Mouse (Mus musculus) heart, embryonic 16.5 days (tissue): ENCODE measurements around the gene Aven. TPM values are rescaled to one million over a fixed set of nuclear protein-coding genes. Genes with fewer than 3 reads are reported as not detected.

Source experiments
- ATAC-seq: fragments of 200-750 bp; cut with Nextera tagmentation; replicated peaks from 2 replicates; pipeline ENCODE4 v1.8.0; 2017; ENCODE audit warnings: moderate number of reproducible peaks; ENCODE audit not compliant: insufficient read depth, low FRiP score; ENCODE audit errors: extremely low read depth
- H3K27ac ChIP-seq: fragments of 300-500 bp; sonication (generic); 2 replicates; pipeline ENCODE4 v1.5.1; 2014; ENCODE audit warnings: mild to moderate bottlenecking, low read length, control low read depth, moderate library complexity
- H3K27me3 ChIP-seq: fragments of 300-500 bp; sonication (generic); 2 replicates; pipeline ENCODE4 v1.6.1; 2014; ENCODE audit warnings: low read length, mixed read lengths; ENCODE audit not compliant: control insufficient read depth, insufficient read depth
- H3K36me3 ChIP-seq: fragments of 300-500 bp; sonication (generic); 2 replicates; pipeline ENCODE4 v1.6.1; 2014; ENCODE audit not compliant: control insufficient read depth, insufficient read depth
- H3K4me1 ChIP-seq: fragments of 300-500 bp; sonication (generic); 2 replicates; pipeline ENCODE4 v1.6.1; 2014; ENCODE audit warnings: low read length, mixed read lengths; ENCODE audit not compliant: control insufficient read depth, insufficient read depth
- H3K4me2 ChIP-seq: fragments of 300-500 bp; sonication (generic); 2 replicates; pipeline ENCODE4 v1.6.1; 2014; ENCODE audit warnings: low read depth, mild to moderate bottlenecking, control low read depth, low read length
- H3K4me3 ChIP-seq: fragments of 300-500 bp; sonication (generic); 2 replicates; pipeline ENCODE4 v1.5.1; 2014; ENCODE audit warnings: mild to moderate bottlenecking, control low read depth, low read length
- H3K9ac ChIP-seq: fragments of 300-500 bp; sonication (generic); 2 replicates; pipeline ENCODE4 v1.6.1; 2014; ENCODE audit warnings: low read length, control low read depth
- H3K9me3 ChIP-seq: fragments of 300-500 bp; sonication (generic); replicated peaks from 2 replicates; pipeline ENCODE4 v1.6.1; 2016; ENCODE audit warnings: low read length; ENCODE audit not compliant: control insufficient read depth
- WGBS: fragments of 180-500 bp; shearing (Covaris S2); extraction: QIAGEN DNeasy Blood & Tissue Kit; methylation state at CpG from one replicate; pipeline ENCODE4 v1.1.7; 2014; 5-methylcytosine and 5-hydroxymethylcytosine counted together
- polyA plus RNA-seq: library from polyadenylated mRNA; unstranded; fragments of >200 nt; fragmentation: Nextera tagmentation; extraction: Ambion mirVana; gene quantifications from 2 replicates; pipeline ENCODE4 v1.2.1, GENCODE M21; 2015

Aven gene
- polyA plus RNA-seq, 1 experiment from 2014 or later, result 4.0 TPM

DNA sequence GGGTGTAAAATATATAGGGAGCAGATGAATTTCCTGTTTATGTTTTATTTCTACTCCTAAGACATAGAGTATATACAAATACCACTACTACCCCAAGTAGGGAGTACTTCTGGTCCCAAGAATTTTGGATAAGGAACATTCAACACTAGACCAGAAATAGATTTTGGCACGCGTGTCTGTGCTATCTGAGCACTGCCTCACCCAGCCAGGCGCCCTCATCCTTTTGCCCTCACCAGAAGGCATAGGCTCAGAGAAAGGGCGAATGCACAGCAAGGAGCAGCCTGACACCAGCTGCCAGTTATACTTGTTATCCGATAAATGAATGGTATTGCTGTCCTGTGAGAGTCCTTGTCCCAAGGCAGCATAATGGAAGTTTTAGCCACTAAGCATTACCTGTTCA is 144.4 kb downstream of the Aven start:
- ATAC-seq, result peak; percentile 90
- no peaks in the 10 kb centered on the region for H3K9me3 ChIP-seq
- peaks cover 17% of the 10 kb centered on the region for H3K4me1 ChIP-seq
- H3K27me3 ChIP-seq, result no peaks in the 10 kb centered on the region
- no peaks in the 10 kb centered on the region for H3K36me3 ChIP-seq
- no peak overlapping the region for H3K4me2 ChIP-seq
- WGBS, result 41% methylated on average over 5 of the region's 5 CpGs
- H3K4me3 ChIP-seq, result no peak overlapping the region
- H3K9ac ChIP-seq, result no peak overlapping the region
- peak overlapping the region; percentile 72 for H3K27ac ChIP-seq

DNA sequence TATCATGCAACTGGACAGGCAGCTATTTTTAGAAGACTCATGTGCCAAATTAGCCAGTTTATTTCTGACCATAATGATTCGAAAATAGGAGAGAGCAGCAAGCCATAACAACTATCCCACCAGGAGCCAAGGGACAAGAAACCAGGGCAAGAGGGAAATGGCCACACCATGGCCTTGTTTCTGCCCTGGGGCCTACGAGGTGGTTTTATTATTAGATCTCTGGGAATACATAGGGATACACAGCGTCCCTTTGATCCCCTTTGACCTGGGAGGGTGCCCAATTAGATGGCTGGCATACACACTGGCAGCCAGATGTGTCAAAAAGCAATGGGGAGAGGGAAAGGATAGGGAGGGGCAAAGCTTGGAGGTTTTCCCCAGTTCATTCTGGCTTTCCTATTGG is 161.1 kb downstream of the Aven start:
- Histone ChIP-seq H3K9me3 (no peaks in the 10 kb centered on the region), H3K27ac (no peak overlapping the region), H3K36me3 (no peaks in the 10 kb centered on the region), H3K4me3 (no peak overlapping the region), H3K9ac (no peak overlapping the region), H3K4me2 (no peak overlapping the region), H3K27me3 (no peaks in the 10 kb centered on the region), H3K4me1 (peaks cover 5% of the 10 kb centered on the region)
- 60% methylated on average over 3 of the region's 3 CpGs for WGBS
- ATAC-seq, result no peak

DNA sequence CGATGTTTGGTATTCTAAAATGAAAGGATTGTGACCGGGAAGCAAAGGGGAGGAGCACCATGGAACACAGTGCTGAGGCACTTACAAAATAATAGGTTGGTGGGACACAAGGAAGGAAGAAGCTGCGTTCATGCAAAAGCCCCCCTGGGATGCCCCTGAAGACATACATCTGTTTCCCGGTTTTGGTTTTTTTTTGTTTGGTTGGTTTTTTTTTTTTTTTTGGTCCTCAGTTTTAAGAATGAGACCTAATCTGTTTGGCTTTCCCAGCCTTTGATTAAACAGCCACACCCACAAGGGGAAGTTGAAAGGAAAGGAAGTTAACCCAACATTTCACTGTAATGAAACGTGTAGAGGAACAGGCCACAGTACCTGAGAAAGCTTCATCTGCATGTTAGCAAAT is 163.4 kb downstream of the Aven start:
- Histone ChIP-seq H3K4me1 (no peaks in the 10 kb centered on the region; the same call in 1 of the 2 replicates), H3K36me3 (no peaks in the 10 kb centered on the region), H3K27me3 (no peaks in the 10 kb centered on the region), H3K9me3 (no peaks in the 10 kb centered on the region), H3K4me2 (no peak overlapping the region), H3K9ac (no peak overlapping the region), H3K27ac (no peak overlapping the region), H3K4me3 (no peak overlapping the region)
- 50% methylated on average over 5 of the region's 5 CpGs for WGBS
- ATAC-seq, result no peak

DNA sequence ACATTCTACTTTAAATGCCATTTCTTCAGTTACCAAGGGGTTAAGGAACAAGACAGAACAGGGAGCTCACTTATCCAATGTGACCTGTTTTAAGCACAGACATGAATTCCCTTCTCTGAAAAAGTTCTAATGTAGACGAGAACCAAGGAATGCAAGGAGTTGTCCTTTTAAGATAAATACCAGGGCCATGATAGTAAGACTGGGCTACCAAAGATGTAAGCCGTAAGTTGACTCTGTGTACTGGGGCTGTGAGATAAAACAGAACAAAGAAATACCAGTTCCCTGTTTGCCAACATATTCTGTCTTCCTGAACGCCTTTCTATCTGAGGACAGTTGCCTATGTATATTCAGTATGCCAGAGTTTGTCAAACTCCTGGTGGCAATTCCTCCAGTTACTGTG is 176.7 kb downstream of the Aven start:
- Histone ChIP-seq H3K27ac (no peak overlapping the region), H3K4me1 (no peaks in the 10 kb centered on the region), H3K4me3 (no peak overlapping the region), H3K4me2 (no peak overlapping the region), H3K9me3 (no peaks in the 10 kb centered on the region), H3K27me3 (no peaks in the 10 kb centered on the region), H3K36me3 (no peaks in the 10 kb centered on the region), H3K9ac (no peak overlapping the region)
- WGBS, result 55% methylated on average over 3 of the region's 3 CpGs
- ATAC-seq, result no peak

DNA sequence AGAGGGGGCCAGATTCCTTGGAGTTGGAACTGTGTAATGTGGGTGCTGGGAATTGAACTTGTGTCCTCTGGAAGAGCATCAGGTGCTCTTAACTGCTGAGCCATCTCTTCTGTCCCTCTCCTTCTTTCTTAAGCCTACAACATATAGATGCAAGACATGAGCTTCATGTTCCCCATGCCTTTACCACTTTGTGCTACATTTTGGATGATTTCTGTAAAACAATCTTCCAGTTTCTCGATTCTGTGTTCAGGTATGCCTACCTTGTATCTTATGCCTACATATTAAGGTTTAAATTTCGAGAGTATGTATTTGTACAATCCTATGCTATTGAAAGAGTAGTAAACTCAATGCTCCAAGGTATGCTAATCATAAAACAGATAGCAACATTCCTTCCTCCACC is 183.4 kb downstream of the Aven start:
- H3K27me3 ChIP-seq, result no peaks in the 10 kb centered on the region
- 87% methylated on average over 2 of the region's 2 CpGs for WGBS

DNA sequence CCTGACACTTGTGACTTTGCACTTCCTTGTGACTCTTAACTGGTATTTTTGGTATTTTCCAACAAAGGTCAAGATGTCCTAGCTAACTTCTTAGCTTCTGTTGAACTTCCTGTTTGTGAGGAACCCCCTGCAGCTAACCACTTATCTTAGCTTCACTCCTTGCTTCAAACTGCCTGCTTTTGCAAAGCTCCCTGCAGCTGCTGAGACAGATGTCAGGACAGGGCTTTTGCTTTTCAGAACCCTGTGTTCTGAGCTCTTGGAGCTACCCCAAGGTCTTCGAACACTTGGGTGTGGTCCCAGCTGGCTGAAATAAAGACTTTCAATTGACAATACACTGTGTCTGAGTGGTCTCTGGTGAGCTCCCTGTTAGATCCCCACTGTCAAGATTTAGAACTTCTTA is 184.0 kb downstream of the Aven start:
- Histone ChIP-seq H3K4me1 (no peaks in the 10 kb centered on the region), H3K4me2 (no peak overlapping the region), H3K9me3 (no peaks in the 10 kb centered on the region), H3K36me3 (no peaks in the 10 kb centered on the region), H3K9ac (no peak overlapping the region), H3K4me3 (no peak overlapping the region), H3K27ac (no peak overlapping the region), H3K27me3 (no peaks in the 10 kb centered on the region)
- 31% methylated on average over 1 of the region's 1 CpGs for WGBS
- ATAC-seq, result no peak

More for the DNA sequence above, 183.4 kb downstream of the Aven start:
- Histone ChIP-seq H3K27ac (no peak overlapping the region), H3K9me3 (no peaks in the 10 kb centered on the region), H3K4me2 (no peak overlapping the region), H3K36me3 (no peaks in the 10 kb centered on the region), H3K4me1 (no peaks in the 10 kb centered on the region), H3K4me3 (no peak overlapping the region), H3K9ac (no peak overlapping the region)
- ATAC-seq, result no peak

DNA sequence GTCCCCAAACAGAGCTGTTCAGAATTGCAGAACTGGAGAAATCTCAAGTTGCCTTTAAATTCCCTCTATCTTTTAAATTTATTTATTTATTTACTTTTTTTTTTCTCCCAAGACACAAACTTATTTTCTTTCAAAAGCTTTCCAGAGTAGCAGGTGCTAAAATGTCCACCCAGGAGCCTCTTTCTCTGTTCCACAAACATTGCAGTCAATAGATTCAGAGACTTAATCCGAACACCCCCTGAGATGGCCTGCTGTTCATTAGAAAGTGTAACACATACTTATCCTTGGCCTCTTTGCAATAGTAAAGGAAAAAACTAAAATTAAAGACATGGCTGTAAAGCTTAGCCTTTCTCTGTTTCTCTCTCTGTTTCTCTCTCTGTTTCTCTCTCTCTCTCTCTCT is 184.5 kb downstream of the Aven start:
- Histone ChIP-seq H3K27me3 (no peaks in the 10 kb centered on the region), H3K4me3 (no peak overlapping the region), H3K4me1 (peaks cover 2% of the 10 kb centered on the region; the same call in 1 of the 2 replicates), H3K36me3 (no peaks in the 10 kb centered on the region), H3K9ac (no peak overlapping the region), H3K27ac (no peak overlapping the region), H3K4me2 (no peak overlapping the region), H3K9me3 (no peaks in the 10 kb centered on the region)
- no peak for ATAC-seq
- 72% methylated on average over 1 of the region's 1 CpGs for WGBS

DNA sequence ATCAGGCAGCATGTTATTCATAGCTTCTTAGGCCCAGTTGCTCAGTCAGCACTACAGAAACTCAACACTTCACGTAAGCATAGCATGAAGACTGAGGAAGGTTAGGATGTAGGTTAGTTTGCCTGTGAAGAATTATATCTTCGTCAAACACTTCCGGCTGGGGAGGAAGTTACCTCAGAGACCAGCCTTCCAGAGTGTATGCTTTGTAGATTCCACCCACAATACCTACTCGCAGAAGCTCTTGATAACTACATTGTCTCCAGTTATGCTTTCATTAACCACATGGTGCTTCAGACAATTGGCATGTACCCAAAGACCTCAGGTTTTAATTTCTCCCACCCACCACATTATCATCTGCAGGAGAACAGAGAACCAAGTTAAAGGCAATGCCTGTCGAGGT is 189.1 kb downstream of the Aven start:
- Histone ChIP-seq H3K36me3 (no peaks in the 10 kb centered on the region), H3K4me2 (no peak overlapping the region), H3K27ac (no peak overlapping the region), H3K4me1 (peaks cover 2% of the 10 kb centered on the region; the same call in 1 of the 2 replicates), H3K9me3 (no peaks in the 10 kb centered on the region), H3K4me3 (no peak overlapping the region), H3K27me3 (no peaks in the 10 kb centered on the region), H3K9ac (no peak overlapping the region)
- ATAC-seq, result no peak
- 57% methylated on average over 5 of the region's 5 CpGs for WGBS
